Mouse (Mus musculus) cerebellum, adult 11-12 months (tissue): ENCODE data around the gene Map3k14.
"Not testable (repeated sequence)": the region's sequence is repeated elsewhere in the genome, so short reads cannot be mapped to it uniquely, and the experiment has no call there.

Experiments
- DNase-seq: peaks from one replicate; pipeline ENCODE4 v3.0.0; 2022

Gene Map3k14

GRCm38 (mm10) chr11:103244856-103245255, 22.4 kb downstream of the Map3k14 start:
- peak; percentile 65 for DNase-seq

- DNase-seq, result no peak
Measured at GRCm38 (mm10) chr11:103240740-103241139, 26.5 kb downstream of the Map3k14 start.

- DNase-seq, result no peak
Measured at GRCm38 (mm10) chr11:103237757-103238156, 29.5 kb downstream of the Map3k14 start.

GRCm38 (mm10) chr11:103236903-103237302, 30.4 kb downstream of the Map3k14 start:
- no peak for DNase-seq

GRCm38 (mm10) chr11:103236431-103236830, 30.8 kb downstream of the Map3k14 start:
- no peak for DNase-seq

- no peak for DNase-seq
Measured at GRCm38 (mm10) chr11:103235702-103236101, 31.6 kb downstream of the Map3k14 start.

GRCm38 (mm10) chr11:103234447-103234846, 32.8 kb downstream of the Map3k14 start:
- no peak for DNase-seq

- peak; percentile 72 for DNase-seq
Measured at GRCm38 (mm10) chr11:103232966-103233365, 34.3 kb downstream of the Map3k14 start.

- DNase-seq, result no peak
Measured at GRCm38 (mm10) chr11:103231367-103231766, 35.9 kb downstream of the Map3k14 start.

GRCm38 (mm10) chr11:103230626-103231025, 36.6 kb downstream of the Map3k14 start:
- DNase-seq, result no peak

- DNase-seq, result no peak
Measured at GRCm38 (mm10) chr11:103229608-103230007, 37.7 kb downstream of the Map3k14 start.

- no peak for DNase-seq
Measured at GRCm38 (mm10) chr11:103223951-103224456, 43.3 kb downstream of the Map3k14 start.

GRCm38 (mm10) chr11:103223444-103223843, 43.8 kb downstream of the Map3k14 start:
- no peak for DNase-seq

- not testable (repeated sequence) for DNase-seq
Measured at GRCm38 (mm10) chr11:103222718-103223117, 44.6 kb downstream of the Map3k14 start.

- DNase-seq, result no peak
Measured at GRCm38 (mm10) chr11:103221437-103221836, 45.8 kb downstream of the Map3k14 start.

GRCm38 (mm10) chr11:103219995-103220394, 47.3 kb downstream of the Map3k14 start:
- no peak for DNase-seq

GRCm38 (mm10) chr11:103219259-103219658, 48.0 kb downstream of the Map3k14 start:
- peak; percentile 59 for DNase-seq

- DNase-seq, result no peak
Measured at GRCm38 (mm10) chr11:103218517-103218901, 48.8 kb downstream of the Map3k14 start.

GRCm38 (mm10) chr11:103217790-103218516, 49.3 kb downstream of the Map3k14 start, which contains the start of gene Spata32:
Gene Spata32, minus strand, starts transcription at chr11:103218432.
- peak; percentile 88 for DNase-seq

- no peak for DNase-seq
Measured at GRCm38 (mm10) chr11:103215355-103215754, 51.9 kb downstream of the Map3k14 start.

- DNase-seq, result peak; percentile 4
Measured at GRCm38 (mm10) chr11:103213712-103214111, 53.6 kb downstream of the Map3k14 start.

- no peak for DNase-seq
Measured at GRCm38 (mm10) chr11:103210291-103210690, 57.0 kb downstream of the Map3k14 start.

- DNase-seq, result no peak
Measured at GRCm38 (mm10) chr11:103208458-103208857, 58.8 kb downstream of the Map3k14 start, which contains the start of gene 1700023F06Rik. Gene 1700023F06Rik, minus strand, starts transcription at chr11:103208558.

- peak; percentile 13 for DNase-seq
Measured at GRCm38 (mm10) chr11:103206203-103206602, 61.1 kb downstream of the Map3k14 start.

GRCm38 (mm10) chr11:103202376-103202775, 64.9 kb downstream of the Map3k14 start:
- DNase-seq, result no peak
